Mouse (Mus musculus): ENCODE measurements around the gene Tirap. TPM values are rescaled to one million over a fixed set of nuclear protein-coding genes. Genes with fewer than 3 reads are reported as not detected.

Gene Tirap
- 11.9 and 12.1 TPM in 2 replicates for polyA plus RNA-seq (2015; fragmentation: Nextera tagmentation; extraction: Ambion mirVana)

DNA sequence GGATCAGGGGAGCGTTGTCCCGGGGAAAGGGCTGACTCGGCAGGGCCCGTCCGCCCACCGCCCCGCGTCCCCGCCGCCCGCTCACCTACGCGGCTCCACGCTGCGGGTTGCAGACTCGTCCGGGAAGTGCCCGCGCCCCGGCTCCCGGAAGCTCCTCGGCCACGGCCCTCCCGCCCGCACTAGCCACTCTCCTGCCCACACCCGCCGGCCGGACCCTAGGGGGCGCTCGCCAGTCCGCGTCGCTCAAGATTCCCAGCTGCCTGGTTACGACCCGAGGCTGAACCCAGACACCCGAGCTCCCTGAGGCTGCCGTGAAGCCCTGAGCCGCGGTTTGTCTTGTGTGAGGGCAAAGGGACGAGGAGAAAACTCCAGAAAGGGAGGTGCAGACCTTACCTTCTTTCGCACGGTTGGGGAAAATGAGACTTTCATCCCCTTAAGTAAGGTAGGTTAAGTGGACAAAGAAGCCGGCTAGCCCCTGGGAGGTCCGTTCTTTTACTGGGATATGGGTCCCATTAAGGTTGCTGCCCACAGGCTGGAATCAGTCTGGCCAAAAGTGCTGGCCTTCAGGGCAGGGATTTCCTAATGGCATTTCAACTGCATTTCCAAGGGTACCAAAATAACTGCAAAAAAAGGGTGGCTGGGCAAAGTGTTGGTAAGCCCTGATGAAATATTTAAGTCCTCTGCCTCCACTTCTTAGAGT is at the start of gene Tirap, which contains the start of gene Srpr:
TSS of gene Tirap (minus strand) at position 520 of the 700 bp plus-strand sequence.
TSS of gene Srpr (plus strand) at position 404 of the 700 bp plus-strand sequence.
- no peaks in the 10 kb centered on the region for H3K27me3 ChIP-seq
- H3K9me3 ChIP-seq (replicated peaks): no peaks in the 10 kb centered on the region
- H3K36me3 ChIP-seq: peaks cover 9% of the 10 kb centered on the region
- H3K4me1 ChIP-seq: peaks cover 21% of the 10 kb centered on the region
- peak within 1 kb of the TSS; percentile 82 for H3K4me2 ChIP-seq
- peak within 1 kb of the TSS; percentile 75 for H3K27ac ChIP-seq
- ATAC-seq (replicated peaks; ENCODE audit: low FRiP score): peak; percentile 95
- under 1% methylated on average over 39 of the region's 44 CpGs for WGBS
- peak within 1 kb of the TSS; percentile 74 for H3K4me3 ChIP-seq (replicated peaks)
- H3K9ac ChIP-seq: peak within 1 kb of the TSS; percentile 70

DNA sequence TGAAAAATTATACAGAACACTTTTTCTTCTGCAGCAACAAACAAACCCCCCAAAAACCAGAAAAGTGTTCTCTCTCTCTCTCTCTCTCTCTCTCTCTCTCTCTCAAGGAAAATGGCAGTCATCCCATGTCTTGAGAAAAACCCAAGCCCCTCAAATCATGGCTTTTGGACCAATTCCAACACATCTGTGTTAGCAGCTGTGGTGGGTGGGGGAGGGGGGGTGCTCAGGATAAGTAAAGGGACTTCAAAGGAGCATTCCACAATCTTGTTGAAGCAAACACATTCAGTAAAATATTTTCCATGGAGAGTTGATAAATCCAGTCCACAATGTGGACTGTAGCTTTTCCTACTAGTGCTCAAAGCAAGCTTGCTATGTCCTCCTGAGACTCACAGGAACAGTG is 49.4 kb upstream of the Tirap start:
- Histone ChIP-seq H3K4me1 (no peaks in the 10 kb centered on the region), H3K36me3 (no peaks in the 10 kb centered on the region), H3K9me3 (replicated peaks) (no peaks in the 10 kb centered on the region), H3K4me3 (replicated peaks) (no peak overlapping the region), H3K4me2 (no peak overlapping the region), H3K27me3 (no peaks in the 10 kb centered on the region), H3K9ac (no peak overlapping the region), H3K27ac (no peak overlapping the region)
- ATAC-seq (replicated peaks; ENCODE audit: low FRiP score): no peak

DNA sequence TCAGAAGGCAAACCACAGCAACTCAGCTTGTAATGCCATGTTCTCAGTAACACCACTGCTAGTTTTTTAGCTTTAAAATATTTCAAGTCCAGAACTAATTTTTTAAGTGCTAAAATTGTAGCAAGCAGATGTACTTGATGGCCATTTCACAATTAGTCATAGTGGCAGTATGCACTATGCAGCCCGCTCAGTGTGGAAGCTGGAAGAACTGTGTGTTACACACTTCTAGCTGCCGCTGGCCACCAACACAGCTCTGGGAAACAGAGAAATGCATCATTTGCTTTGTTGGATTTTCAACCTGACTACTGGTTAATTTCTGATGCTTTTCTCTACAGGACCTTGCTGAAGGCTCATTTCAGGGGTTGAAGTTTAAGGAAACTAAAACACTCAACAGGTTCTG is 47.3 kb upstream of the Tirap start:
- Histone ChIP-seq H3K36me3 (no peaks in the 10 kb centered on the region), H3K27ac (no peak overlapping the region), H3K4me1 (no peaks in the 10 kb centered on the region), H3K27me3 (no peaks in the 10 kb centered on the region), H3K9ac (no peak overlapping the region), H3K9me3 (replicated peaks) (no peaks in the 10 kb centered on the region), H3K4me3 (replicated peaks) (no peak overlapping the region), H3K4me2 (no peak overlapping the region)
- ATAC-seq (replicated peaks; ENCODE audit: low FRiP score): no peak
- 88% methylated on average over 2 of the region's 2 CpGs for WGBS

DNA sequence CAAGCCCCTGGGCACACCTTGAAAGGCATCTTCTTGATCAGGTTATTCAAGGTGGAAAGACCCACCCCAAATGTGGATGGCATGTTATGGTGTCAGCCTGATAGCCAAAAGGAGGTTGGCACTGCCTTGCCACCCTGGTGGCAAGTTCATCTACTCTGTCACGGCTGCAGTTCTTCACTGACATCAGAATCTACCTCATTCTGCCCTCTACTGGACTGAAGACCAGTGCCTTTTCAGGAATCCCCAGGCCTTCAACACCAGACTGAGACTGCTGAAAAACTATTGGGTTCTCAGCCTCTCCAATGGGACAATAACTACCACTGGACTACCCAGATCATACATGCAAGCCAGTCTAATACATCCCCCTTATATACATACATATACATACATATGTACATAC is 39.6 kb upstream of the Tirap start:
- no peaks in the 10 kb centered on the region for H3K9me3 ChIP-seq (replicated peaks)
- H3K4me2 ChIP-seq: no peak overlapping the region
- no peak overlapping the region for H3K4me3 ChIP-seq (replicated peaks)
- ATAC-seq (replicated peaks; ENCODE audit: low FRiP score): no peak
- 71% methylated on average over 1 of the region's 1 CpGs for WGBS
- H3K4me1 ChIP-seq: no peaks in the 10 kb centered on the region
- H3K36me3 ChIP-seq: peaks cover 6% of the 10 kb centered on the region; the same call in 1 of the 2 replicates
- no peaks in the 10 kb centered on the region for H3K27me3 ChIP-seq
- no peak overlapping the region for H3K27ac ChIP-seq
- no peak overlapping the region for H3K9ac ChIP-seq

DNA sequence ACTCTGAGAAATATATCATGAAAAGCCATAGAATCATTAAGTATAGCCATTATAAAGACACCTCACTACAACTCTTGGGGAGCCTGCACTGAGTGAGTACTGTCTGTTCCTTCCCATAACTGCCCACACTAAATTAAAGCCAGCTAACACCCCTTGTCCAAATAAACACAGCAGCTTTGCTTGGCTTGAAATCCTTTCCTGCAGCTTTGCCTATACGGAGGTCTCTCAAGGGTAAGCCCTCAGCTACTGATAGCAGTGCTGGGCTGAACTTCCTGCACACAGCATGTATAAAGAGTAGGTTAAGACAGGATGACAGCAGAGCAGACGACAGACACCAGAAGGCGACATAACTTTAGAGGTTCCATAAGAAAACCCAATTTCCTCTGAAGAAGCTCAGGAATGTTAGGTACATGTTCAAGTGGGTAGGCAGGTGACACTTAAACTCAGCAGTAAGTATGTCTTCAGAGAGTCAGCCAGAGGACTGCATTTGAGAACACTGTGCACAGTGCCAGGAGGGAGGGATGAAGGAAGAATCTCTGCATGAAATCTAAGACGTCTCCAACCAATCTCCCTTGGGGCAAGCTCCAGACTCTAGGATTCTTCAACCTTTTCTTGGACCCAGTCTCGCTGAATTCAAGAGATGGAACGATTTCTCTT is 39.0 kb upstream of the Tirap start:
- WGBS: 66% methylated on average over 6 of the region's 6 CpGs
- Histone ChIP-seq H3K9me3 (replicated peaks) (no peaks in the 10 kb centered on the region), H3K27ac (no peak overlapping the region), H3K4me1 (no peaks in the 10 kb centered on the region), H3K36me3 (peaks cover 12% of the 10 kb centered on the region), H3K4me3 (replicated peaks) (no peak overlapping the region), H3K4me2 (no peak overlapping the region), H3K9ac (no peak overlapping the region), H3K27me3 (no peaks in the 10 kb centered on the region)
- ATAC-seq (replicated peaks; ENCODE audit: low FRiP score): no peak

DNA sequence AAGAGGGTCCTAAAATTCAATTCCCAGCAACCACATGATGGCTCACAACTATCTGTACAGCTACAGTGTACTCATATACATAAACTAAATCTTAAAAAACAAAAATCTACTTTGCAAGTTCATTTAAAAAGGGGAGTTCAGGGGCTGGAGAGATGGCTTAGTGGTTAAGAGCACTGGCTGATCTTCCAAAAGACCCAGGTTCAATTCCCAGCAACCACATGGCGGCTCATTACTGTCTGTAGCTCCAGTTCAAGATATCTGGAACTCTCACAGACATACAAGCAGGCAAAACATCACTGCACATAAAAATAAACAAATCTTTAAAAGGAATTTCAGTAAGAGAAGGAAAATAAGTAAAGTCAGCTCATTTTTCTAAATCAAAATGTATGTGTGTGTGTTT is 38.3 kb upstream of the Tirap start:
- 94% methylated on average over 1 of the region's 1 CpGs for WGBS
- Histone ChIP-seq H3K4me1 (no peaks in the 10 kb centered on the region), H3K27ac (no peak overlapping the region), H3K4me2 (no peak overlapping the region), H3K27me3 (no peaks in the 10 kb centered on the region), H3K36me3 (peaks cover 17% of the 10 kb centered on the region), H3K9ac (no peak overlapping the region), H3K4me3 (replicated peaks) (no peak overlapping the region), H3K9me3 (replicated peaks) (no peaks in the 10 kb centered on the region)
- no peak for ATAC-seq (replicated peaks; ENCODE audit: low FRiP score)

DNA sequence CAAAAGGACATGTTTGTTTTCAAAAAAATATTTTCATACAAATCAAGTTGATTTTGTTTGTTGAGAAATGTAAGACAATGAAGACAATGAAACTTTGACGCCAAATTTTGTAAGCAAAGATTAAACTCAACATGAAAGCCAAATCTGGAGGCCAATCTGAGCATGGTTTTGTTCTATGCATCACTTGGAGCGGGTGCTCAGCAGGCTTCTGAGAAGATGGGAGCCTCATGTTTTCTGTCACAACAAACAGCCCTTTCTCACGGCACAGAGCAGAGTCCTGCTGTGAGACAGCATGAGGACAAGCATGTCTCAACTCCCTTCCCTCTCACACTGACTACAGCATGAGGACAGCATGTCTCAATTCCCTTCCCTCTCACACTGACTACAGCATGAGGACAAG is 35.9 kb upstream of the Tirap start:
- WGBS: 72% methylated on average over 3 of the region's 3 CpGs
- Histone ChIP-seq H3K4me1 (no peaks in the 10 kb centered on the region), H3K4me2 (no peak overlapping the region), H3K9ac (no peak overlapping the region), H3K27me3 (no peaks in the 10 kb centered on the region), H3K27ac (no peak overlapping the region), H3K36me3 (peaks cover 28% of the 10 kb centered on the region), H3K9me3 (replicated peaks) (no peaks in the 10 kb centered on the region), H3K4me3 (replicated peaks) (no peak overlapping the region)
- no peak for ATAC-seq (replicated peaks; ENCODE audit: low FRiP score)

DNA sequence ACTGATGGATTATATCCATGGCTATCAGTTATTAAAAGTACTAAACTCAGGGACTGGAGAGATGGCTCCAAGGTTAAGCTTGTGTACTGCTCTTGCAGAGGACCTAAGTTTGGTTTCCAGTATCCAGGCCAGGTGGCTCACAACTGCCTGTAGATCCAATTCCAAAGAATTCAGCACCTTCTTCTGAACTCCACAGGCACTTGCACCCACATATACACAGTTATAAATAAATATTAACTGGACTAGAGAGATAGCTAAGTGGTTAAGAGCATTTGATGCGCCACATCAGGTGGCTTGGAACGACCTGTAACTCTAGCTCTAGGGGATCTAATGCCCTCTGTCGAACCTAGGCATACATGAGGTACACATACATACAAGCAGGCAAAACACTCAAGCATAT is 28.6 kb upstream of the Tirap start:
- Histone ChIP-seq H3K36me3 (peaks cover 32% of the 10 kb centered on the region), H3K27ac (no peak overlapping the region), H3K27me3 (no peaks in the 10 kb centered on the region), H3K4me3 (replicated peaks) (no peak overlapping the region), H3K9me3 (replicated peaks) (no peaks in the 10 kb centered on the region), H3K4me1 (no peaks in the 10 kb centered on the region), H3K4me2 (no peak overlapping the region), H3K9ac (no peak overlapping the region)
- no peak for ATAC-seq (replicated peaks; ENCODE audit: low FRiP score)
- WGBS: 90% methylated on average over 3 of the region's 3 CpGs

DNA sequence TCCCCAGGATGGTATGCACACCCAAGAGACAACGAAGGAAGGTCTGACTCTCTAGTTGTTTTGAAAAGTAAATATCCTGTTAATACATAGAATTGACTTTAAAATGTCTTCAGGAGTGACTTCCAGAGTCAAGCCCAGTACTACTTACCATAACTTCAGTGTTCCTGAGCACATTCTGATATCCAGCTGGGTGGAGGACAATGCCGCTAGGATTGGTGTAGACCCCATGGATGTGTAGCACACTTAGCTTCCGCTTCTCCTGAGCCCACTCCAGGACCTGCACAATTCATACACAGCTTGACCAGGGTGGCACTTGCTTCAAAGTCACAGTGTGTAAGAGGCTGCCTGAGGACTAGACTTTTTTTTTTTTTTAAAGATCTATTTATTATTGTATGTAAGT is 23.4 kb upstream of the Tirap start:
- WGBS: 97% methylated on average over 3 of the region's 3 CpGs
- no peaks in the 10 kb centered on the region for H3K4me1 ChIP-seq
- no peaks in the 10 kb centered on the region for H3K27me3 ChIP-seq
- no peak overlapping the region for H3K27ac ChIP-seq
- ATAC-seq (replicated peaks; ENCODE audit: low FRiP score): no peak
- H3K9me3 ChIP-seq (replicated peaks): no peaks in the 10 kb centered on the region
- no peak overlapping the region for H3K4me2 ChIP-seq
- H3K36me3 ChIP-seq: peaks cover 64% of the 10 kb centered on the region
- H3K4me3 ChIP-seq (replicated peaks): no peak overlapping the region
- no peak overlapping the region for H3K9ac ChIP-seq

DNA sequence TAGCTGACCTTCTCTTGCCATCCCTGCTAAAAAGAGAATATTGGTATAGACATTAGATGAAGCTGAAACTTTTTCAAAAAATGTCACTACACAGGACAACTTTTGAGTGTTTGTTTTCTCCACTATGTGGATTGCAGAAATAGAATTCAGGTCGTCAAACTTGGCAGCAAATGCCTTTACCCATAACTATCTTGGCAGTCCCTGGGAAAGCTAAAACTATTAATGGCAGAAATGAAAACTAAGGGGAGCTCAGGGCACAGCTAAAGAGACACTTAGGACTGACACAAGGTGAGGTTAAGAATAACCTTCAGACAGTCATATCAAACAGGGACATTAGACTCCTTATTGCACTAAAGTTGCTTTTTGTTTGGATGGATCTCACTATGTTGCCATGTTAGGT is 17.9 kb upstream of the Tirap start:
- no peaks in the 10 kb centered on the region for H3K9me3 ChIP-seq (replicated peaks)
- 83% methylated on average over 1 of the region's 1 CpGs for WGBS
- no peak overlapping the region for H3K4me2 ChIP-seq
- H3K27ac ChIP-seq: no peak overlapping the region
- H3K9ac ChIP-seq: no peak overlapping the region
- H3K4me1 ChIP-seq: no peaks in the 10 kb centered on the region
- H3K36me3 ChIP-seq: peaks cover 94% of the 10 kb centered on the region
- ATAC-seq (replicated peaks; ENCODE audit: low FRiP score): no peak
- no peak overlapping the region for H3K4me3 ChIP-seq (replicated peaks)
- H3K27me3 ChIP-seq: no peaks in the 10 kb centered on the region

DNA sequence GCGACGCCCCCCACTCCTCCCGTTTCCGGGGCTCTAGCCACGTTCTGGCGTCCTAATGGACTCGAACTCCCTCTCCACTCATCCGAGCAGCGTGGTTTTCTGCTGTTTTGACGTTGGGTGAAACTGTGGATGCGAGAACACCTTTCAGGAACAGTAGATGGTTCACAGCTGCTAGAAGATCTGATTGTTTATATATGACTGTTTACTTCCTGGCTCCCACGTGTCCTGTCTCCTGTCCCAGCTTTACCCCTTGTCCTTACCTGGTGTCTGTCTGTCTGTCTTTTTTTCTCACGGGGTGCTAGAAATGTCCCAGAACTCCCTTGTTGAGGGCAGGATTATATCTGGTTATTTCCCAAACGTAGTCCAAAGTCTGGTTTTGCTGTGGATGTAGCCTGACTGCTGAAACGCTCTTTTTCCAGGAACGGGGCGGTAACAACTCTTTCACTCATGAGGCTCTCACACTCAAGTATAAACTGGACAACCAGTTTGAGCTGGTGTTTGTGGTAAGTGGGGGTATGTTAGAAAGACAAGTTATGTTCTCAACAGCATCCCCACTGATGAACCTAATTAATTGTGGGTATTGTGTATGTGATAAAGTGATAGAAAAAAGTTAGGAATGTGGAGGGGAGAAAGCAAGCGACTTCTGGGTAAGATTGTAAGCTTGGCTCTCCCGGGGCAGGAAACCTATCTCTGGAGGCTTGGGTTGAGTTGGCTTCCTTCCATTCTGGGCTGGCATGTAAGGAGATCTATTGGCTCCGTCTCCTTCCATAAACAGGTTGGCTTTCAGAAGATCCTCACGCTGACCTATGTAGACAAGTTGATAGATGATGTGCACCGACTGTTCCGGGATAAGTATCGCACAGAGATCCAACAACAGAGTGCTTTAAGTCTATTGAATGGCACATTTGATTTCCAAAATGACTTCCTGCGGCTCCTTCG is 11.8 kb upstream of the Tirap start:
- H3K4me2 ChIP-seq: peak overlapping the region; percentile 79
- no peaks in the 10 kb centered on the region for H3K9me3 ChIP-seq (replicated peaks)
- ATAC-seq (replicated peaks; ENCODE audit: low FRiP score): no peak; the same call in 1 of the 2 replicates
- peak overlapping the region; percentile 93 for H3K4me3 ChIP-seq (replicated peaks)
- H3K27me3 ChIP-seq: no peaks in the 10 kb centered on the region
- WGBS: 31% methylated on average over 26 of the region's 26 CpGs
- H3K36me3 ChIP-seq: peaks cover 69% of the 10 kb centered on the region
- H3K9ac ChIP-seq: peak overlapping the region; percentile 85
- peak overlapping the region; percentile 82 for H3K27ac ChIP-seq
- peaks cover 19% of the 10 kb centered on the region for H3K4me1 ChIP-seq
